Mouse (Mus musculus): ENCODE measurements around the gene Pard3b.

GRCm38 (mm10) chr1:62325237-62325636 lies 686.6 kb downstream of the Pard3b start:
- TF ChIP-seq CTCF (IDR thresholded peaks at IDR 0.05; ENCODE audit: extremely low read depth, insufficient read depth, insufficient read length, insufficient replicate concordance) (no peak), POLR2A (IDR thresholded peaks at IDR 0.05; ENCODE audit: low read depth, low read length) (no peak)

Data from spleen, adult 2 months (tissue).